Mouse (Mus musculus) heart, embryonic 11.5 days (tissue): ENCODE results near the gene Gm5105. TPM values are rescaled to one million over a fixed set of nuclear protein-coding genes. Genes with fewer than 3 reads are reported as not detected.
A peak's percentile ranks its signal among the peaks of the same experiment; 100 is the strongest.

Source experiments
- ATAC-seq: fragments of 200-750 bp; cut with Nextera tagmentation; replicated peaks from 2 replicates; pipeline ENCODE4 v1.8.0; 2017; ENCODE audit warnings: moderate library complexity; ENCODE audit not compliant: insufficient number of reproducible peaks, low FRiP score, low TSS enrichment
- H3K27ac ChIP-seq: fragments of 300-500 bp; sonication (generic); 2 replicates; pipeline ENCODE4 v1.5.1; 2014; ENCODE audit warnings: mild to moderate bottlenecking, low read depth, low read length
- H3K27me3 ChIP-seq: fragments of 300-500 bp; sonication (generic); 2 replicates; pipeline ENCODE4 v1.6.1; 2014; ENCODE audit warnings: mild to moderate bottlenecking, low read length, mixed read lengths; ENCODE audit not compliant: control insufficient read depth, insufficient read depth
- H3K36me3 ChIP-seq: fragments of 300-500 bp; sonication (generic); 2 replicates; pipeline ENCODE4 v1.6.1; 2014; ENCODE audit warnings: mild to moderate bottlenecking, low read length, moderate library complexity, mixed read lengths; ENCODE audit not compliant: control insufficient read depth, insufficient read depth
- H3K4me1 ChIP-seq: fragments of 300-500 bp; sonication (generic); 2 replicates; pipeline ENCODE4 v1.6.1; 2014; ENCODE audit warnings: low read length; ENCODE audit not compliant: control insufficient read depth, insufficient read depth
- H3K4me2 ChIP-seq: fragments of 300-500 bp; sonication (generic); 2 replicates; pipeline ENCODE4 v1.6.1; 2014; ENCODE audit warnings: mild to moderate bottlenecking, moderate library complexity
- H3K4me3 ChIP-seq: fragments of 300-500 bp; sonication (generic); 2 replicates; pipeline ENCODE4 v1.5.1; 2014; ENCODE audit warnings: low read depth, low read length
- H3K9ac ChIP-seq: fragments of 300-500 bp; sonication (generic); 2 replicates; pipeline ENCODE4 v1.6.1; 2014; ENCODE audit warnings: mild to moderate bottlenecking, low read depth, low read length, moderate library complexity
- H3K9me3 ChIP-seq: fragments of 300-500 bp; sonication (generic); replicated peaks from 2 replicates; pipeline ENCODE4 v1.6.1; 2016; ENCODE audit warnings: low read length; ENCODE audit not compliant: control insufficient read depth
- WGBS: fragments of 180-500 bp; shearing (Covaris S2); extraction: QIAGEN DNeasy Blood & Tissue Kit; methylation state at CpG from one replicate; pipeline ENCODE4 v1.1.7; 2014; ENCODE audit not compliant: insufficient replicate concordance; 5-methylcytosine and 5-hydroxymethylcytosine counted together
- polyA plus RNA-seq: library from polyadenylated mRNA; unstranded; fragments of >200 nt; fragmentation: Nextera tagmentation; extraction: Ambion mirVana; gene quantifications from 2 replicates; pipeline ENCODE4 v1.2.1, GENCODE M21; 2014

Gm5105 gene
- polyA plus RNA-seq, 1 experiment from 2014 or later = not detected

DNA sequence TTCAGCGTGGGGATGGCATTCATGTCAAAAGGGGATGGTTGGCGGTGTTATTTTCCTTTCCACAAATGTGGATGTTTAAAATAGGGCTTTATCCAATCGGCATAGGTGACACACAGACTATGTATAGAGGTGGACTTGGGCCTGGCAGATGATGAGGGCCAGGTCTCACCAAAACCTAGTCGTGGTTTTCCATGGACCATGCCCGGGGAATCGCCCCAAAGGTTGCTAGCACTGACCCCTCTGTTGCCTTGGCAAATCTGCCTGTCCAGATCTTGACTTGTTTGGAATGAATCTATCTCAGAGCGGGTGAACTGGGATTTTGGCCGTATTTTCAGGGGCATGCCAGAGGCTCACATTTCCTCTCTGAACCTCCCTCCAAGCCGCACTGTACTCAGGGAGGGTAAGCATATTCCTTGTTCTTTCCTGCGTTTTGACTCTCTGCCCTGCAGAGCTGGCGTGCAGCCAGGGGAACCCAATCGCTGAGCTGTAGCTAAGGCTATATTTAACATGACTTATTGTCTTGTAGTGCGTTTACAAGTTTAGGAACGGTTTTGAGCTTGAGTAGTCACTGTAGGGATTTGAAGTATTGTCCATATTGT is 3.4 kb downstream of the Gm5105 start:
- Histone ChIP-seq H3K27ac (peak overlapping the region; percentile 82), H3K4me1 (peaks cover 36% of the 10 kb centered on the region), H3K27me3 (no peaks in the 10 kb centered on the region), H3K4me2 (peak overlapping the region; percentile 11), H3K9ac (peak overlapping the region; percentile 16; the same call in 1 of the 2 replicates), H3K9me3 (no peaks in the 10 kb centered on the region), H3K36me3 (no peaks in the 10 kb centered on the region), H3K4me3 (no peak overlapping the region)
- 0 out of 2 replicates have a peak, but pooled peaks have one; percentile 7 for ATAC-seq
- 46% methylated on average over 14 of the region's 14 CpGs for WGBS

DNA sequence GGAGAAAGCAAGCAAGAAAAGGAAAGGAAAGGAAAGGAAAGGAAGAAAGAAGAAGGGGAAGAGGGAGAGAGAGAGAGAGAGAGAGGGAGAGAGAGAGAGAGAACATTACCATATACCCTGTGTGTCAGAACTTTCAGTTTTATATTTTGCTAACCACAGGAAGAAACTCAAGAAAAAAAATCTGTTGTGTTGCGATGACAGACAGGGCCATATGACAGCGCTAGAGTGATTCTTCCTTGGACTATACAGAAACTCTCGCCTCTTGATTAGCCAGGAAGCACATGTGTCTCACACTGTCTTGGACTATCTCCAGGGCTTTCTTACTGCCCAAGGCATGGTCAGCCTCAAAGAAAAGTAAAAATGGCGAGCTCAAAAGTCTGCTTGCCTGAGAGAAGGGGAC is 4.5 kb downstream of the Gm5105 start:
- Histone ChIP-seq H3K9ac (no peak overlapping the region), H3K36me3 (no peaks in the 10 kb centered on the region), H3K27ac (no peak overlapping the region), H3K4me3 (no peak overlapping the region), H3K27me3 (no peaks in the 10 kb centered on the region), H3K4me1 (peaks cover 32% of the 10 kb centered on the region), H3K9me3 (no peaks in the 10 kb centered on the region), H3K4me2 (no peak overlapping the region)
- ATAC-seq = no peak
- WGBS = 82% methylated on average over 4 of the region's 4 CpGs

DNA sequence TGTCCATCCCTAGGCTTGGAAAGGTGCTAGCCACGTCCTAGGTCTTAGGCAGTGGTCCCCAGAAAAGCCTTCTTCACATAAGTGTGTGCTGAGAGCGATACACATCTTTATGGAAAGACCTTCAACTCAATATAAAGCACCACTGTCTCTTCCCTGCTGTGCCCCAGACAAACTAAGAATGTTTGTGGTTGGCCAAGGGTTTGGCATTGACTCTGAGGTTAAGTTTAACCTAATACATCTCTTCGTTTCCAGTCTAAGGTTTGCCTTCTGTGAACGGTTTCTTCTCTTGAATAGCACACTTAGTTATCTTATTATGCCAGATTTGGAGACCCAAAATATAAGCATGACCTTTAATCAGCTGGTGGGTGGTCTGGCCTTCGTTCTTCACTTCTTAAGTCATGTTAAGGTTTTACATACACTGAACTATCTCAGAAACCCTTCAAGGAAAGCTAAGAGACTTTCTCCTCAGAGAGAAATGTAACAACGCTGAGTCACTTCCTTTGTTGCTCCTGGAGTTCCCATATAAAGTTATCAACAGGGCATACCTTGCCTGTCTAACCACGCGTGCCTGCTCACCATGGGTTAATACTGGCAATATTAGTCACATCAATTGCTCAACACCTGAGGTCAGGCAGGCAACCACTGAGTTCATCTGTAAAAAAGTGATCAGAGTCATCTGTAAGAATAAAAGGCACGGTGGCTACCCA is 5.8 kb downstream of the Gm5105 start:
- Histone ChIP-seq H3K9me3 (no peaks in the 10 kb centered on the region), H3K4me3 (no peak overlapping the region), H3K27me3 (no peaks in the 10 kb centered on the region), H3K4me1 (peaks cover 40% of the 10 kb centered on the region), H3K9ac (no peak overlapping the region), H3K27ac (no peak overlapping the region), H3K36me3 (no peaks in the 10 kb centered on the region), H3K4me2 (no peak overlapping the region)
- 70% methylated on average over 9 of the region's 9 CpGs for WGBS
- no peak for ATAC-seq

DNA sequence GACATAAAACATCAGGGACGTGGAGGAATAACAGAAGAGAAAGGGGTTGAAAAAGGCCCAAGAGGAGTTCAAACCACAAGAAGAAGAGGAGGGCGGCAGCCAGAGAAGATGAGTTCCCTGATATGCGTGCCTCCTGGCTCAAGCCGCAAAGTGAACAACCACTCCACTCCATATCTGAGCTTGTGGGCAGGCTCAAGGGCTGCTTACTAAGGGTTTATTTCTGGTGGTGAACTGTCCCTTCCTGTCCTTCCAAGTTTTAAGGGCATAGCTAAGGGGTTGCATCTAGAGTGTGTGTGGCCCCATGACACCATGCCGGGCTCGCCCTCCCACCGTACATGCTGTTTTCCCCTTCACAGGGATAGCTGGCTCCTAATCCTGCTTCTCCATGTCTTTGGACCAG is 6.8 kb downstream of the Gm5105 start:
- 66% methylated on average over 7 of the region's 7 CpGs for WGBS

DNA sequence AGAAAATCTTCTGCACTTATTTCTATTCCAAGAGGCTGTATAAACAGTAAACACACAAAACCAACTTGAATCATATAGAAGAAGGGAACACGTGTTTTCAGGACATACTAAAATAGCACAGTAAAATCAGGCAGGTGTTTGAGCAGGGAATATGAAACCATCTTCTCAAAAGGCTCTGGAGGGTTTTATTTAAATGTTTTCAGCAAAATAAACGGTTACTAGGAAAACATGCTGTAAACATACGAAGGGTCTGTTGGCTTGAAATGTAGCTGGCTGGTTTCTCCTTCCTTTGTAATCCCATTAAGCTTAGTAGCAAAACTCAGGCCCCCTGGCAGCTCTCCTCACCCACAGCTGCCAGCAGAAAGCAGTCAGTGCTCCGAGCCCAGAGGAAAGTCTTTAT is 9.0 kb downstream of the Gm5105 start:
- Histone ChIP-seq H3K9me3 (no peaks in the 10 kb centered on the region), H3K36me3 (no peaks in the 10 kb centered on the region)

More for the DNA sequence above, 6.8 kb downstream of the Gm5105 start:
- Histone ChIP-seq H3K36me3 (no peaks in the 10 kb centered on the region), H3K9me3 (no peaks in the 10 kb centered on the region), H3K27ac (peak overlapping the region; percentile 42; the same call in 1 of the 2 replicates), H3K27me3 (no peaks in the 10 kb centered on the region), H3K4me3 (no peak overlapping the region), H3K9ac (no peak overlapping the region), H3K4me1 (peaks cover 34% of the 10 kb centered on the region), H3K4me2 (no peak overlapping the region)
- ATAC-seq = no peak

DNA sequence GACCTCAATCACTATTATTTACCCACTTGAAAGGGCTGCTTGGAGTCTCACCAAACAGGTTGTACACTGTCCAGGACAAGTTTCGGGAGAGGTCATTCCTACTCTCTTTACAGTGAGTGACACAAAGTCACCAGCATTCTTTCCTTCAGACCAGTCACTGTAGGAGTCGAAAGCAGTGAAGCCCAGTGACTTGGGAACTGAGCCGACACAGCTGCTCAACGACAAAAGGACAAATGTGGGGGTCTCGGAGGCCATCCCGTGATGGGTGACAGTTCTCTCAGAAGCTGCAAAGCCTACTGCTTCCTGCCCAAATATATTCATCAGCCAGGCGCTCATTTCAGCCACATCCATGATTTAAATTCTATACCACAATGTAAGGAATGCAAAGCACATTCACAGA is 10.2 kb downstream of the Gm5105 start:
- no peak for ATAC-seq
- H3K27ac ChIP-seq = 0 out of 2 replicates have a peak overlapping the region, but pooled peaks have one; percentile 46

More for the DNA sequence above, 9.0 kb downstream of the Gm5105 start:
- Histone ChIP-seq H3K9ac (no peak overlapping the region), H3K4me2 (no peak overlapping the region), H3K4me1 (peaks cover 22% of the 10 kb centered on the region), H3K27me3 (no peaks in the 10 kb centered on the region), H3K27ac (no peak overlapping the region), H3K4me3 (no peak overlapping the region)
- 62% methylated on average over 4 of the region's 4 CpGs for WGBS
- ATAC-seq = no peak

DNA sequence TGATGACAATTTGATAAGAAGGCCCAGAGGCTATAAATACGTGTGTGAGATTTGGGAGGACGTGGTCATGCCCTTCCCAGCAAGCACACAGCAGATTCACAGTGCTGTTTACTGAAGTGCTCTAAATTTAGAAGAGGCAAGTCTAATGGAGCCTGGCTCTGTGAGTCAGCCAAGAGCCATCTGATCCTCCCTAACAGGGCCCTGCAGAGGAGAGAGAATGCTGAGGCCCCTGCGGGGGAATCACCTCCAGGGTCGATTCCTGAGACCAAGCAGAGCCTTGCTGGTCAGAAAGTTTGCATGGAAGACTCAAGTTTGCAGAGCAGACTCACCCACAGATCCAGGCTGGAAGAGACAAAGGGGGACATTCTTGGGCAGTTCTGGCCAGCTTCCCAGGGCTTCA is 13.2 kb downstream of the Gm5105 start:
- H3K9ac ChIP-seq = peak overlapping the region; percentile 29; the same call in 1 of the 2 replicates
- H3K4me3 ChIP-seq = no peak overlapping the region

More for the DNA sequence above, 10.2 kb downstream of the Gm5105 start:
- H3K4me3 ChIP-seq = no peak overlapping the region
- H3K36me3 ChIP-seq = no peaks in the 10 kb centered on the region
- H3K4me1 ChIP-seq = peaks cover 26% of the 10 kb centered on the region
- H3K9me3 ChIP-seq = no peaks in the 10 kb centered on the region
- 59% methylated on average over 7 of the region's 7 CpGs for WGBS
- no peak overlapping the region for H3K4me2 ChIP-seq
- H3K27me3 ChIP-seq = no peaks in the 10 kb centered on the region
- 0 out of 2 replicates have a peak overlapping the region, but pooled peaks have one; percentile 22 for H3K9ac ChIP-seq

DNA sequence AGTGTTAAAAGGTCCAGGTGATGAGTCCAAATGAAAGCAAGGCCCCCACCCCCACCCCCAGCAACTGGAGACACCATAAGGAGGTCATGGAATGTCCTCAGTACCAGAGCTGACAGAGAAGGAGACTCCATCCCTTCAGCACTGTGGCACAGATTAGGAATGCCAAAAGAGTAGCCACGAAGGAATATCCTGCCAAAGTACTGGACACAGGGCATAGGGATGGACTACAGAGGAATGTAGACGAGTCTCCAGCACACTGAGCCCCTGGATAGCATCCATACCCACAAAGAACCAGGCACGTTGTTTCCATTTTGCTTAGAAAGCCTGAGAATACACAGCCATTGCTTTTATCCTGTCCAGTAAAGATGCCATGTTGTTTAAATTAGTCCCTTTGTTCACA is 15.8 kb downstream of the Gm5105 start:
- no peaks in the 10 kb centered on the region for H3K27me3 ChIP-seq
- no peak for ATAC-seq
- H3K4me1 ChIP-seq = peaks cover 8% of the 10 kb centered on the region
- 64% methylated on average over 3 of the region's 3 CpGs for WGBS
- no peak overlapping the region for H3K4me2 ChIP-seq
- H3K27ac ChIP-seq = no peak overlapping the region
- H3K9me3 ChIP-seq = no peaks in the 10 kb centered on the region
- H3K4me3 ChIP-seq = no peak overlapping the region
- no peaks in the 10 kb centered on the region for H3K36me3 ChIP-seq
- no peak overlapping the region for H3K9ac ChIP-seq

More for the DNA sequence above, 13.2 kb downstream of the Gm5105 start:
- H3K27ac ChIP-seq = peak overlapping the region; percentile 92
- peaks cover 16% of the 10 kb centered on the region for H3K4me1 ChIP-seq
- H3K4me2 ChIP-seq = peak overlapping the region; percentile 30
- WGBS = 13% methylated on average over 4 of the region's 4 CpGs
- no peaks in the 10 kb centered on the region for H3K9me3 ChIP-seq
- peak; percentile 80 for ATAC-seq
- H3K27me3 ChIP-seq = no peaks in the 10 kb centered on the region
- H3K36me3 ChIP-seq = no peaks in the 10 kb centered on the region
